Mouse (Mus musculus) right cerebral cortex, adult 2 months (tissue): ENCODE results near the gene Slc34a1.

ENCODE experiments used
- DNase-seq, 2 experiments: peaks; one replicate each; pipeline ENCODE4 v3.0.0; 2021 to 2022; ENCODE audit warnings: low spot score in 2 of 2

The Slc34a1 gene

DNA sequence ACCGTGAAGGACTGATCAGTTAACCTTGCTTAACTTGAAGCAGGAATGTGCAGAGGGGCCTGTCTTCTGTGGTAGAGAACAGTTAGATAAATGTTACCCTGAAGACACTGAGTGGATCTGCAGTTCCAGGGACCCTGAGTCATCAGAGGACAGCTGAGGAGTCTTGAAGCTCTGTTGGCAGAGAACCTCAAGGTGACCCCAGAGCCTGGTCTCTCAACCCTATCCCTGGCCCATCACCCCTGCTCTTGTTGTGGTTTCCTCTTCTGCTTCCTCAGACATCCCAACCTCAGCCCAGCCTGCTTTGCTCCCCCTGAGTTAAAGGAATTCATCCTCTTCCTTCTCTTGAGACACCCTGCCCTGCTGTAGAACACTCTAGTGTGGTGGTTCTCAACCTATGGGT lies at the start of gene Slc34a1:
Gene Slc34a1, plus strand, starts transcription at position 100 of the 400 bp plus-strand sequence.
- no peak for DNase-seq

DNA sequence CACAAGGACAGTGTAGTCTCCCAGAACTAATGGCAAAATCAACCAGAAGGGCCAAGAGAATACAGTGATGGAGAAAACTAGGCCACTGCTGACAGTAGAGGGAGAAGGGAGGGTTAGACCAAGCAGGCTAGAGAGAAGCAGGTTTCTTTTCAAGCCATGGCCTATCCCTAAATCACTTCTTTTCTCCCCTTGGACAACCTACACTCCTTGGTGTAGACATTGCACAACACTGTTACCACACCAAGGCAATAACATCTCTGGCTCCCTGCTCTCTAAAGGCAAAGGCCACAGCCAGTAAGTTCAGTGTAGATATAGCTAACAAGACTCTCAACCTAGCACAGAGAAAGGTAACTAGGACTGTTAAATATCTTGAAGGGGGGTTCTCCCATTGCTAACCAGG lies 36.8 kb upstream of the Slc34a1 start:
- no peak for DNase-seq

DNA sequence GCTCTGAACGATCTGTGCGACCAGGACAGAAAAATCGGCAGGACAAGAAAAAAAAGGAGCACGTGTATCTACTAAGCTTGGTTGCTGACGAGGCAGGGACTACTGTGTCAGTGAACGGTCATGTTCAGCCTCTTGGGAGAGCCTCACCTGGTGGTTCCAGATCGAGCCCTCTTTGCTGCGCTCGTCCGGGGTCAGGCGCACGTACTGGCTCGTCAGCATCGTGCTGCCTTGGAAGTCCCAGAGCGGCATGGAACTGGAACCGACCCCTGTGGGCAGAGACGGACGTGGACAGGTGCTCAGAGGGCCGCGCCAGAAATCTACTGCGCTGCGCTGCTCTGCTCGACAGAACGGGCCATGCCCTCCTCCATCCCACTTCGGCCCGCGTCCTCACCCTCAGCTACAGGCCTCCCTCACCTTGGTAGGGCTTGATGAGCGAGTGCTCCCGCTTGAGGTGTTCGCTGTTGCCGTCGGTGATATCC lies 36.0 kb upstream of the Slc34a1 start:
- DNase-seq, result no peak

DNA sequence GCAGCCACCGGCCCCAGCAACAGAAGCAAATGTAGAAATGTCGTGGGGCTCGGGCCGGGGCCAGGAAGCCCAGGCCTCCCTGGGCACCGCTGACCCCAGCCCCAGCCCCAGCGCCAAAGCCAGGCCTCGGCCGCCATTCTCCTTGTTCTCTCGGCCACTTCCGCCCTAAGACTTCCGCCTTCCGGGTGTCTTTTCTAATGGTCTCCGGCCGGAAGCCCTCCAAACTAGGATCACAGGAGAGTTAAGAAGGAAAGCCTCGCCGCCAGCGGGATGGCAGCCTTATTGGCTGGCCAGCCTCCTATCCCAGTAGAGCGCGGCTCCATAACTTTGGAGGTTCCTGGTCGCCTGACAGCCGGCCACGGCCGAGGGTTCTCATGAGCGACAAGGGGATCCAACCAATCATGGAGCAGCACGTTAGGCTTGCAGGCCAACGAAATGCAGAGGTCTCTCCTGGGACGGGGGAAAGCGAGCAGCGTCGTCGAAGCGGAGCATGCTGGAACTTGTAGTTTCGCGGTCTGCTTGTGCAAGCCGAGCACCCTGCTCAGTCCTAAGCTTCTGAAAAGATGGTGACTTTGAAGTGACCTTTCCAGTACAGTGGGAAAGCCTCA lies 35.4 kb upstream of the Slc34a1 start, which contains the start of gene Lman2:
Gene Lman2, minus strand, starts transcription at position 331 of the 608 bp plus-strand sequence.
- DNase-seq, result peak; percentile 97 to 98

DNA sequence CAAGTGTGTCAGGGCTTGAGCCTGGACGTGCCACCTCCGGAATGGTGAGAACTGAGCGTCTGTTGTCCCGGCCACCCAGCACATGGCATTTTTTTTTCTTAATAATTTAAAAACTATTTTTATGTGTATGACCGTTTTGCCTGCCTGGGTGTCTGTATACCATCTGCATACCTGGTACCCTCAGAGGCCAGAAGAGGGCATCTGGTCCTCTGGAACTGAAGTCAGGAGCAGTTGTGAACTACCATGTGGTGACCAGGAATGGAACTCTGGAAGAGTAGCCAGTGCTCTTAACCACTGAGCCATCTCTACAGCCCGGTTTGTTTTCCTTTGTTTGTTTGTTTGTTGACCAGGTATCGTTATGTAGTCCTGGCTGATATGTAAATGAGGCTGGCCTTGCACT lies 29.6 kb upstream of the Slc34a1 start:
- DNase-seq, result no peak

DNA sequence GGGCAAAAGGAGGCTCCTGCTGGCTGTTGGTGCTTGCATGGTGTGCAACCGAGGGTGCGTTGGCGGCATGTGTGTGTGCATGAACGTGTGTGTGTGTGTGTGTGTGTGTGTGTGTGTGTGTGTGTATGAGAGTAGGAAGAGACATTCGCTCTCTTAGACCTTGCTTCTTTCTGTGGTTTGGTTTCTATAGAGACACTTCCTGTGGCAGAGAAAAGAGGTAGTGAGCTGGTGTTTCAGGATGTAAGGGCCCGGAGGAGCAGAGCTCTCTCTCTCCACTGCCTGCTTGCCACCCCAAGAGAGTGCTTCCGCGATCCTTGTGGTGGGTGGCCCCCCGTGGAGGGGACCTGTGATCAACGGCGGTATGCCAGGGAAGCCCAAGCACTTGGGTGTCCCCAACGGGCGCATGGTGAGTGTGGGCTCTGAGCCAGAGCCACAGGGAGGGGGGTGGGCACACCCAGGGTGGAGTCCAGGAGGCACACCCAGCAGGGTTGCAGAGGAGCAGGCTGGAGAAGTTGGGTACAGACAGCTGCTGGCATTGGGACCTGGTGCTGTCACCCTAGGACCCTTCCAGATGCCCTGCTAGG lies 28.4 kb upstream of the Slc34a1 start, which contains the start of gene Rgs14:
Gene Rgs14, plus strand, starts transcription at position 202 of the 584 bp plus-strand sequence.
- DNase-seq, result peak; percentile 72 to 73

DNA sequence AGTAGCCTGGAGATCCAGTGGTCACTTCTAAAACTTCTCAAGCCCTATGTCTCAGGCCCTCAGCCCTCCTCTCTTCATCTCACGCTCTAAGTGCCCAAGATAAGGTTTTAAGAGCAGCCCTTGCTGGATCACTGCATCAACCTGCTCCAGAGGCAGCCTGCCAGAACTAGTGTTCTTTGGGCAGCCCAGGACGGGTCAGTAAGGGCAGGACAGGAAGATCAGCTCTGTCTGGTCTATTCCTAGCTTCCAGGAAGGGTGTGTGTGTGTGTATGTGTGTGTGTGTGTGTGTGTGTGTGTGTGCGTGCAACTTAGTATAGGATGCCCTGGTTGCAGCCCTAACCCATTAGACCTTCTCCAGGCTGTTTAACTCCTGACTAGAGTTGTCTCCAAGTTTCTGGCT lies 27.8 kb upstream of the Slc34a1 start:
- DNase-seq, result no peak

DNA sequence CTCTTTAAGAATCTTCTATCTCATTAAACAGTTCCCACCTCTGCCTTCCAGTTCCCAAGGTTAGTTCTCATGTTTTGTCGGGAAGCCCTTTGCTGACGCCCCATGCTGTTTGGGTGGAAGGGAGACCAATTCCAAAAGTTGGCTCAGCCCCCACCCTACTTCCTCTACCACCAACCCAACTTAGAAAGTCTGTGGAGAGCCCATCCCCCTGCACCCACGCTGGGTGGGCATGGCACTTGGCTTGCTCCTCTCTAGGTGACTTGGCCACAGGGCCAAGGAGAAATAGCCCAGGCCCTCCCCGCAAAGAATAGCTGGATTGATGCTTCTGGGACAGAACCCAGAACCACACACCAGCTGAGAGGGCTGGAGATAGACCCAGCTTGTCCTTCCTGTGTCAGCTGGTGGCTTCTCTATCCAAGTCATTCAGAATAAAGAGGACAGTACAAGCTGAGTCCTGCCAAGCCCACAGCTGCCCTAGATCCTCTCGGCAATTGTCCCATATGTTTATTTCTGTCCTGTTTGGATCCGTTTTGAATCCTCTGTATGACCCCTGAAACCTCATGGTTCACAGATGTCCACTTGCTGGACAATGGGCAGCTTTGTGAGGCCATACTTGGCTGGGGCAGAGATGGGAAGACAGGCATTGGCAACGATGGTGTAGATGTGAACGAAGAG lies 26.8 kb upstream of the Slc34a1 start:
- DNase-seq, result no peak

DNA sequence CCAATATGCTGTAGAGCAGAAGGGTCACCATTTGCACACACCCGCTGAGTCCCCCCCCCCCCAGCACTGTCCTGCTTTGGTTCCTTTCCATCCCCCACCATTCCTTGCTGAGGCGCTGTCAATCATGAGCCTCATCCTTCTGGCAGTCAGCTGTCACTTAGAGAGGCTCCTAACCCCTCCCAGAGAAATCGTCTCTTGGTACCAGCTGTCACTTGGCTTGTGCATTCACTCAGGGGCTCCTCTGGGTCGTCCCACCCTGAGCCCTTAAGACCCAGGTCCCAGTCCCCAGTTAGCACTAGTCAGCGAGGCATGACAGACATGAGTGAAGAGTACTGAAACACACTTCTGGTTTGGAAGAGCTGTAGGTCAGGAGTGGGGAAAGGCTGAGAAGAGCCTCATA lies 26.2 kb upstream of the Slc34a1 start:
- DNase-seq, result no peak

DNA sequence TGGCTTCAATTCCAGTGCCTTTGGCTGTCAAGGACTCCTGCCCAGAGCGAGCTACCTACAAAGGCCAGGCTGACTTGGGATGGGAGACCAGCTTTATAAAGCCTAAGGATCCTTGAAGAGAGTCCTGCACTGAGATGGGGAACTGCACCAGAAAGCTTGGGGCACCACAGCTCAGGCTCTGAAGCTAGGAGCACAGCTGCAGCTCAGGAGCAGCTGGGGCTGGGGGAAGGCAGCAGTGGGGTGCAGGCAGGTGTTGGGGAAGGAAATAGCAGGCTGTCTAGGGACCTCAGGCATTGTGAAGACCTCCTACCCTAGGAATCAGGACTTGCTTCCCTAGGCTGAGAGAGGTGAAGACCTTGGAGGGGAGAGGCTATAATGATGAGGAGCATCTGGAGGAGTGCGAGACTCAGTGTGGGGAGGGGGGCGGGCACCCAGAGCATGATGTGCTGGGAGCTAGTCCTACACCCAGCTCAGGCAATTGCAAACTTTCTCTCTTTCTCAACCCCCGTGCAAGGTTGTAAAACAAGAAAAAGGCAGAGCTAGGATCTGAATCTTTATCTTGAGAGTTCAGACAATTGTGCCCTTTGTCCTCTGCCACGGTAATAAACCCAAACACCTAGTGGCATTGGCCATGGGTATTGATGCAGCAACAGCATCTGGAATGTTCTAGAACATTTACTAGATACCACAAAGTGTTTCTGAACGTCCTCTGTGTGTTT lies 23.6 kb upstream of the Slc34a1 start:
- DNase-seq, result no peak

DNA sequence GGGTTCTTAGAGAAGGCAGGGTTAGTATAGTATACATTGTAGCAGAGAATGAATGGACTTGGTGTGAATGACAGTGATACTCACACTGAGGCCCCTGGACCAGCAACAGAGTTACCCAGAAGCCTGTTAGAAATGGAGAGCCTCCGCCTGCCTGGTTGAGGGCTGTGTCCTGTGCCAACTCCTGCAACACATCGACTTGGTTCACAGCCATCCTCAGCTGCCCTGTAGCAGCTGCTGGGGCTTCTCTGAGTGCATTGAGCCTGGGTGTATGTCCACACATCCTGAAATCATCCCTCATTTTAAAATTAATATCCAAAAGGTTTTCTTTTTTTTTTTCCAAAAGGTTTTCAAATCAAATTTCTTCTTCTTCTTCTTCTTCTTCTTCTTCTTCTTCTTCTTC lies 22.1 kb upstream of the Slc34a1 start:
- DNase-seq, result no peak

DNA sequence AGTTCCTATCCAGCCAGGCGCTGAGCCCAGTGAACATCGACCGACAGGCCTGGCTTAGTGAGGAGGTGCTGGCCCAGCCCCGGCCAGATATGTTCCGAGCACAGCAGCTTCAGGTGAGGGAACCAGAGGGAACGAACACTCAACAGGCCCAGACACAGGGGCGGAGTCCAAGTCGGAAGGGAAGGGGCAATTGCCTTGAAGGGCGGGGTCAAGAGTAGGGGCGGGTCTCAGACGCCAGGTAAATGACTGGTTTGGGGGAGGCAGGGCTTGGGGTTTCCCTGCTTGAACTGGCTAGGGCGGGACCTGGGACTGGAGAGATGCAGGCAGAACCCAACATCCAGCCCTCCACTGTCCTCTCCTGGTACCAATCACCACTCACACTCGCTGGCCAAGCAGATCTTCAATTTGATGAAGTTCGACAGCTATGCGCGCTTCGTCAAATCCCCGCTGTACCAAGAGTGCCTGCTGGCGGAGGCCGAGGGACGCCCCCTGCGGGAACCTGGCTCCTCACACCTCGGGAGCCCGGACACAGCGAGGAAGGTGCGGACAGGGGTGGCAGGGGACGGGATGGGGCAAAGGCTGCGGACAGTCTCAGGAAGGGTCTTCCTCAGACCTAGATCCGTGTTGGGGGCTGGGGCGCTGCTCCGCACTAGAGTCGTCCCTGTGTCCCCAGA lies 18.9 kb upstream of the Slc34a1 start:
- DNase-seq, result no peak

DNA sequence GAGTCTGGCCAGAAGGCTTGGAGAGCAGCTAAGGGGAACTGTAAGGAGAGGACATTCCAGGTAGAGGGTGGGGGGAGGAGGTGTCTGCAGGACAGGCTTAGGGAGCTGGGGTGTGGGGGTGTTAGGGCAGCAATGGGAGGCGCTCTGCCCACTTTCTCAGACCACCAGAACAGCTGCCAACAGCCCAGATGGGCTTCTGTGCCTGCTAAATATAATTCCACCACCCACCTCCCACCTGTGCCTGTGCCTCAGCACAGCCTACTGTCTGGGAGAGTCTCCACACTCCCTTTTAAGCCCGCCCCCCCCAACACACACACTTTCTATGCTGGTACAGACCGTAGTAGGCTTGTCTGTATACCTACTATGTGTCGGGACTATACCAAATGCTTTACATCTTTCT lies 16.2 kb upstream of the Slc34a1 start:
- peak; percentile 88 to 90 for DNase-seq

DNA sequence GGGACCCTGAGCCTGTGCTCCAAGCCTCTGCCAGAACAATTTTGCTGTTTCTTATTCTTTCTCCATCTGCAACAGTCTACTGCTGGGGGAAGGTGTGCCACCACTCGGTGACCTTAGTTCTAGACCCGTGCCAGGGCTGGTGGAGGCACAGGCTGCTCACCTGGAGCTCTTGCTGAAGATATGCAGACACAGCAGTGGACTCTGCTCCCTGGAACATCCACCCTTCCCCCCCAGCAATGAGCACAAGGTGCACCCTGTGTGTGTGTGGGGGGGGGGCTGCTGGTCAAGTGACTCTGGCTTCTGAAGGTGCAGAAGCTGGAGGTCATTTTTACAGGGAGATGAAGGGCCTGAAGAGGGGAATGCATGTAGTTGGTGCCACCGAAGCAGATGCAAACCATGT lies 7.3 kb upstream of the Slc34a1 start:
- DNase-seq, result no peak

DNA sequence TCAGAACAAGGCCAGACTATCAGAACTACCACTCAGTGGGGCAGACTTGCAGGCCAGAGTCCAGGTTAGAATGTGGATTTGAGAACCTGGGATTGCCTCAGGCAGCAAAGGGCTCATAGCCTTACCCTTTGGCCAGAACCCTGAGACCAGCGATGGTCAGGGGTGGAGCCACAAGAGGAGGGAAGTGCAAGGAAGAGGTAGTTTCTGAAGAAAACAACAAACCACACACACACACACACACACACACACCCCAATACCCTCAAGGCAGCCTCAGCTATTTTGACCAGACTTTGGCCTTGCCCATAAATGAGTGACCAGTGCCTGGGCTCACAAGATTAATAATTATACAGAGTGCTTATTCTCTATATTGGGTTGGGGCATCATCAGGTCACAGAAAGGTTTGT lies 6.4 kb upstream of the Slc34a1 start:
- no peak for DNase-seq

DNA sequence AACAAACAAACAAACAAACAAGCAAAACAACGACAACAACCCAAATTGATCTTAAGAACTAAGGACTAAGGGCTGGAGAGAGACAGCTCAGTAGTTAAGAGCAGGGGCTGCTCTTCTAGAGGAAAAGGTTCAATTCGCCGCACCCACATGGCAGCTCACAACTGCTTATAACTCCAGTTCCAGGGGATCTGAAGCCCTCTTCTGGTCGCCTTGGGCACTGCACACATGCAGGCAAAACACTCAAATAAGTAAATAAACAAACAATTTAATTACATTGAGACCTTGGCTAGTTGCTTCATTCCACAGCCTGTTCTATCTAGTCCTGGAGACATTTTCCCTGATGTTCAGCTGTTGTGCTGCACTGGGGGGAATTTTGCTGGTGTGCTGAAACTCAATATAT lies 5.1 kb upstream of the Slc34a1 start:
- DNase-seq, result no peak

DNA sequence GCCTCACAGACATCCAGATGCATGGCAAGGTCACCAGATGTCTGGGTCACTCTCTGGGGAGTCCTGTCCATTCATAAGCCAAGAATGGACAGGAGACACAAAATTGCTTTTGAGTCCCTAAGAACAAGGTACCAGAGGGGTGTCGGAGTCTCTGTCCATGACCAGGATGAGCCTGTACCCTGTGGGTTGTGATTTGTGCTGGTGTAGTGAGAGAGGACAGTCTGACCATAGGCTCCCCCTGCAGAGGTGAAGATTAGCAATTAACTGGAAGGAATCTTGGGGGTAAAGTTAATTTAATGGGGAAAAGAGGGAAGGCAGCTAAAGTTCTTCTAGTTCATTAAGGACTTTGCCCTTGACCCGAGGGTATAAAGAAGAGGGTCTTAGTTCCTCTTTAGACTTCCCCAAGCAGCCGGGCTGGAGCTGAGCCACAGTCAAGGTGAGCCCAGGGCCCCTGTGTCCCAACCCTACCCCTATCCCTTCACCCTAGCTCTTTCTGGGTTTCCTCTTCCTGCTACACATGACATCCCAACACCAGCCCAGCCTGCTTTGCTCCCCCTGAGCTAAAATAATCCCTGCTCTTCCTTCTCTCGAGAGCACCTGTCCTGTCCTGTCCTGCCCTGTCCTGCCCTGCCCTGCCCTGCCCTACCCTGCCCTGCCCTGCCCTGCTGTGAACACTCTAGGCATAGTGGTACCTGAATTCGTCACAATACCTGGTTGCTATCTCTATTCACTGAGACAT lies 1.5 kb downstream of the Slc34a1 start:
- DNase-seq, result no peak

DNA sequence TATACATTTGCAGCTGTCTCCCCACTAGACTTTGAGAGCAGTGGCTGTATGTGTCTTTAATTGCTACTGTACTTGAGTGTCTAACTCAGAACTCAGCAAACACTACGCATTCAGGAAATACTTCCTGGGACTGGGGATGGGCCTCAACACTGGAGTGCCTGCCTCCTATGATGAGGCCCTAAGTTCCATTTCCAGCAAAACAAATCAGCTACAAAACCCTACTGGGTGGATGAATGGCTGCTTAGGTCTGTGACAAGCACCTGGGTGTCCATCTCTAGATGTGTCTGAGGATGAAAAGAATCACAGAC lies 2.0 kb downstream of the Slc34a1 start:
- no peak for DNase-seq

DNA sequence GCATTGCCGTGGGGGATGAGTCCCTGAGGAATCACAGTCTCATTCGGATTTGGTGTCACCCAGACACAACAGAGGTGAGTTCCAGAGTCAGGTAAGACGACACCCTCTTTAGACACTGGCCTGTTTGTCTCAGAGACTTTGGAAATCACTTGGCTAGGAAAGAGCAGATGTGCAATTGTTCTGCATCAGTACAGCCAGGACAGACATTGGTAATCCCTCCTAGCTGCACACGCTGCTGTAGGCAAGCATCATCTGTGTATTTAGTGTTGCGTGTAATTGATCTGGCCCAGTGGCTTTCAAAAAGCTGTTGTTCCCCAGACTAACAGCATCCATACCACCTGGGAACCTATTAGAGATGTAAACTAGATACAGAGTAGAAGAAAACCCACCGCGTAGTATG lies 5.3 kb downstream of the Slc34a1 start:
- DNase-seq, result no peak

DNA sequence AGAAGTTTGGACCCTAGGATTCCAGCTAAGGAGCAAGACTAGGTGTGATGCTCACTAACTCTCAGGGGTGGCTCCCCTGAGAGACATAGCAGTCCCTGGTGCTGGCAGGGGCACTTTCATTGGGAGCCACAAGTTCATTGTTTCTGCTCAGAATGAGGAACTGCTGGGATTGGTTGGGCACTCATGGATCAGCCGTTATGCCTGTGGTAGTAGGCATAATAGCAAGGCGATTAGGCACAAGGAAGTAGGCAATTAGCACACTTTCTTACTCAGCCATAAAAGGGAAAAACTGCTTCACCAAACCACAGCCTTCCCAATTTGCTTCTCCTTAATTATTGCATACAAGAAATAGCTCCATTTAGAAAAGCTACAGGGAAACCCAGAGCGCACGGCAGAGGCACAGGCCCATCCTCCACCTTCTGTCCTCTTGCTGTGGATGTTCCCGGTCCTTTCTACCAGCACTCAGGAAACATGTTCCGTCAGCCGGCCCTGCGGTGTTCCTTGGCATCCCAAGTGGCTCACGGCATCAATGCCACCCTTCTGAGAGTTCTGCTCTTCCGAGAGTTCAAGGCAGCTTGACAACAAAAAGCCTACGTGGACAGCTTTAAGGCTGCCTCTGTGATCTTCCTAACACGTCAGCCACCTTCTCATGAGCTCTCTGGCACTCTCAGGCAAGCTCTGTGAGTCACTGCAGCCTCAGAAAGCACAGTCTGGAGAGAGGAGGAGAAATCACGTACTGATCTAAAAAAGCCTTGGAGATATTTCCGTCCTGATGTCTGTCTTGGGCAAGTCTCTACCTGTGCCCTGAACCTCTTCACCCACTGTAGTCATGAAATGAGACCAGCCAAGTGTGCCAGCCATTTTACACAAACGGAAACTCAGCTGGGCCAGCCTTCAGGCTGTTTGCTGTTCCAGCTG lies 6.2 kb downstream of the Slc34a1 start:
- peak; percentile 56 to 66 for DNase-seq
